Mouse (Mus musculus) testis, postnatal 10 days (tissue): ENCODE measurements around the gene H2al1j.
"Not testable (repeated sequence)": the region's sequence is repeated elsewhere in the genome, so short reads cannot be mapped to it uniquely, and the experiment has no call there.

Source experiments
- DNase-seq: peaks from one replicate; pipeline ENCODE4 v3.0.0; 2021; ENCODE audit warnings: low spot score

H2al1j gene

GRCm38 (mm10) chrX:11327522-11327921, at the start of gene H2al1j:
TSS of gene H2al1j (plus strand) at chrX:11327822.
- not testable (repeated sequence) for DNase-seq

- no peak for DNase-seq
Measured at GRCm38 (mm10) chrX:11280741-11281140, 46.9 kb upstream of the H2al1j start.

GRCm38 (mm10) chrX:11288306-11288882, 39.2 kb upstream of the H2al1j start:
- no peak for DNase-seq

GRCm38 (mm10) chrX:11289244-11289643, 38.4 kb upstream of the H2al1j start:
- DNase-seq = no peak

GRCm38 (mm10) chrX:11298957-11299356, 28.7 kb upstream of the H2al1j start, which contains the start of gene H2al1a:
TSS of gene H2al1a (plus strand) at chrX:11299257.
- not testable (repeated sequence) for DNase-seq

- not testable (repeated sequence) for DNase-seq
Measured at GRCm38 (mm10) chrX:11302132-11302531, 25.5 kb upstream of the H2al1j start, which contains the start of gene H2al1b. TSS of gene H2al1b (plus strand) at chrX:11302432.

GRCm38 (mm10) chrX:11305355-11305754, 22.3 kb upstream of the H2al1j start, which contains the start of gene H2al1c:
TSS of gene H2al1c (plus strand) at chrX:11305655.
- not testable (repeated sequence) for DNase-seq

GRCm38 (mm10) chrX:11308524-11308923, 19.1 kb upstream of the H2al1j start, which contains the start of gene H2al1d:
TSS of gene H2al1d (plus strand) at chrX:11308824.
- not testable (repeated sequence) for DNase-seq

- DNase-seq = not testable (repeated sequence)
Measured at GRCm38 (mm10) chrX:11311634-11312033, 16.0 kb upstream of the H2al1j start, which contains the start of gene H2al1e. TSS of gene H2al1e (plus strand) at chrX:11311934.

GRCm38 (mm10) chrX:11314858-11315257, 12.8 kb upstream of the H2al1j start, which contains the start of gene H2al1f:
TSS of gene H2al1f (plus strand) at chrX:11315158.
- DNase-seq = not testable (repeated sequence)

- DNase-seq = not testable (repeated sequence)
Measured at GRCm38 (mm10) chrX:11317956-11318355, 9.7 kb upstream of the H2al1j start, which contains the start of gene H2al1g. TSS of gene H2al1g (plus strand) at chrX:11318256.

- DNase-seq = not testable (repeated sequence)
Measured at GRCm38 (mm10) chrX:11321192-11321591, 6.4 kb upstream of the H2al1j start, which contains the start of gene H2al1h. TSS of gene H2al1h (plus strand) at chrX:11321492.

- DNase-seq = not testable (repeated sequence)
Measured at GRCm38 (mm10) chrX:11324359-11324758, 3.3 kb upstream of the H2al1j start, which contains the start of gene H2al1i. TSS of gene H2al1i (plus strand) at chrX:11324659.

GRCm38 (mm10) chrX:11345762-11346161, 18.1 kb downstream of the H2al1j start:
- DNase-seq = no peak

GRCm38 (mm10) chrX:11346756-11347155, 19.1 kb downstream of the H2al1j start:
- no peak for DNase-seq

GRCm38 (mm10) chrX:11360823-11361222, 33.2 kb downstream of the H2al1j start:
- DNase-seq = no peak

GRCm38 (mm10) chrX:11361261-11361660, 33.6 kb downstream of the H2al1j start:
- no peak for DNase-seq

GRCm38 (mm10) chrX:11363890-11364289, 36.3 kb downstream of the H2al1j start:
- no peak for DNase-seq

- DNase-seq = no peak
Measured at GRCm38 (mm10) chrX:11365151-11365550, 37.5 kb downstream of the H2al1j start.
